Mouse (Mus musculus): Measurements from ENCODE around the gene Grb2. TPM values are rescaled to one million over a fixed set of nuclear protein-coding genes. Genes with fewer than 3 reads are reported as not detected.

Gene Grb2
- polyA plus RNA-seq, 1 experiment from 2014 or later, result 176 TPM

DNA sequence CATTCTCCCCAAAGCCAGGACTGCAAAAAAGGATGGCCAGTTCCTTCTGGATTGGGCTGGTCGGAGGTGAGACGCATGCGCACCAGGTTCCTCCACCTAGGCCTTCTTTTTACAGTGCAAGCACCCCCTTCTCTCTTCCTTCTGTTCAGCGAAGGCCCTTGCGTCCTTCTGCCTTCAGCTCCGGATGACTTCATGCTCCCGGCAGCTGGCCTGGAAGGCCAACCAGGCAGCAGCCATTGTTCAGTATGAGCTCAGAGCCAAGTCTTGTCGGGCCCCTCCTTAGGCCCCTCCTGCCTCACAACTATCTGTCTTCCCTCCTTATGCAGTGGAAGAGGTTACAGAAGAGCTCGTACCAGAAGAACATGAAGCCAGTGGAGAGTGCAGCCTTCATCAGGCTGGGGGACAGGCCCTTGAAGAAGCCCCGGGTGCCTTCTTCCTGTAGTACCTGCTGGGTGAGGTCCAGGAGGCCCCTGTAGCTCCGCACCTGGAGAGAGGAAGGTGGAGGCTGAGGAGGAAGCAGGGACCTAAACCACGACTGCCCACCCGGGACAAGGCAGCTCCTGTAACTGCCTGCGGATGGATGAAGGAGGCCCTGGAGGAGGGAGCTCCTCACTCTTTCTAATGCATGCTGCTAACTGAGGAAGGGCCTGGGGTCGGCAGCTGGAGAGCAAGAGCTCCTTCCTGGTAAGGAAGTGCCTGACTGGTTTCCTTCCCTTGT, 93.1 kb downstream of the Grb2 start:
- Histone ChIP-seq H3K36me3 (peaks cover 38% of the 10 kb centered on the region), H3K4me1 (replicated peaks) (peaks cover 19% of the 10 kb centered on the region), H3K4me2 (replicated peaks) (no peak overlapping the region), H3K4me3 (replicated peaks) (no peak overlapping the region), H3K27ac (no peak overlapping the region), H3K9me3 (no peaks in the 10 kb centered on the region), H3K27me3 (peaks cover 21% of the 10 kb centered on the region), H3K9ac (replicated peaks) (0 out of 2 replicates have a peak overlapping the region, but pooled peaks have one; percentile 11)
- WGBS, result 87% methylated on average over 15 of the region's 15 CpGs
- ATAC-seq, result no peak

DNA sequence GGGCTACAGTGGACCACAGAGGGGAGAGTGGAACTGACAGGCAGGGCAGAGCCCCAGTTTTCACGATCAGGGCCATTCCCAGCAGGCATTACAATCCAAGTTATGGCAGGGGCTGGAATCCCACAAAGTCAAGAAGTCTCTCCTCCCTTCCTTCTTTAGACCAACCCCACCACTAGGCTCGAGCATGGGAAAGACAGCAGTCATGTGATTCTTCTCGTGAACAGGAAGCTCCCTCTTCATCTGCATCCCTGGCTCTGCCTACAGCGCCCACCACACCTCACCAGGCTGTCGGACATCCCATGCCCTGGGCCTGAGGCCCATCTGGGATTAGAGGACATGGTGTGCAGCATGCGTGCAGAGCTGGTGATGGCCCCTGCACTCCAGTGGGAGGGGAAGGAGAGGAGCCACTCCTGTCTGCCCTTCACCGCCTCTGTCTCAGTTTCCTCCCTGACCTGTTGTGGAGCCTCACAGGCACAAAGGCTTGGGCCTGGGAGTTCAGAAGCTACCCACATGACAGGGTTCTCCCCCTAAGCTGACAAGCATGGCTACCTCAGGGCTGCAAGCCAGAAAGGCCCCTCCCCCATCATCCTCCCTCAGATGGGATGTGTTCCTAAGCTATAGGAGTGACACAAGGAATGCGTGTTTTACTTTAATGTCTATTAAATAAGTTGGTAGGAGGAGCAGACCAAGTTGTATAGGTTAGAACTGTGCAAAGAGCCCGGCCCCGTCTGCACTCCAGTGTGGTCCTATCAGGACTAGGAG, 93.9 kb downstream of the Grb2 start:
- WGBS, result 82% methylated on average over 10 of the region's 10 CpGs
- Histone ChIP-seq H3K9ac (replicated peaks) (0 out of 2 replicates have a peak overlapping the region, but pooled peaks have one; percentile 20), H3K9me3 (no peaks in the 10 kb centered on the region), H3K4me3 (replicated peaks) (no peak overlapping the region), H3K4me1 (replicated peaks) (peaks cover 19% of the 10 kb centered on the region), H3K4me2 (replicated peaks) (no peak overlapping the region), H3K27me3 (peaks cover 21% of the 10 kb centered on the region), H3K27ac (no peak overlapping the region), H3K36me3 (peaks cover 31% of the 10 kb centered on the region)
- ATAC-seq, result no peak

DNA sequence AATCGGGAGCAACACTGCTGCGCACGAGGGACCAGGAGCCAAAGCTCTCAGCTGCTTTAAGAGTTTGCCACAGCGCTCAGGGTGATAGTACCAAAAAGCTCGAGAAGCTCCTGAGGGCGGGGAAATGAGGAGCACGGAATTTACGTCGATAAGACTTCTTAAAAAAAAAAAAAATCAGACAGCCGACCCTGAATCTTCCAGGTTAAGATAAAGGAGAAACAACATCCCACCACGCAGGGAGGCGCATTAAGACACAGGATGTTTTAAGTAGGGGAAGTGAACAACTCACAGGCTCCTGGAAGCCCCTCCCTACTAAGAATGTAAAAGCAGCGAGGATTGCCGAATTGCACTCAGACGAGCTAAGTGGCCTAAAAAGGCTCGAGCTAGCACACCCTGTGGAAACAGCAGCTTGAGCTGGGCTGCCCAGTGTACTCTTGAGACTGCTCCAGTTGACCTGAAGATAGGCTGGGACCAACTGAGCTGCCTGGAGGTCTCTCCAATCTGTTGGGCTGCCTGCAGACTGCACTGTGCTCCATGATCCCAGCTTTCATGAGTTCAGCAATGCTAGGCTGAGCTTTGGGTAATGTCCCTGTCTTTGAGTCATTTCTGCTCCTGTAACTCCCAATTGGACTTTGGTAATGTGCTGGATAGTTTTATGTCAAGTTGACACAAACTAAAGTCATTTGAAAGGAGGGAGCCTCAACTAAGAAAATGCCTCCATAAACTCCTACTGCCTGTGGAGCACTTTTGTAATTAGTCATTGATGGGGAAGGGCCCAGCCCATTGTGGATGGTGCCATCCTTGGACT, 95.1 kb downstream of the Grb2 start:
- Histone ChIP-seq H3K27ac (peak overlapping the region; percentile 79; the same call in 1 of the 2 replicates), H3K4me2 (replicated peaks) (peak overlapping the region; percentile 86), H3K4me3 (replicated peaks) (peak overlapping the region; percentile 58), H3K4me1 (replicated peaks) (peaks cover 19% of the 10 kb centered on the region), H3K36me3 (peaks cover 43% of the 10 kb centered on the region), H3K9me3 (no peaks in the 10 kb centered on the region), H3K9ac (replicated peaks) (peak overlapping the region; percentile 78), H3K27me3 (peaks cover 21% of the 10 kb centered on the region)
- ATAC-seq, result no peak
- under 1% methylated on average over 16 of the region's 16 CpGs for WGBS

DNA sequence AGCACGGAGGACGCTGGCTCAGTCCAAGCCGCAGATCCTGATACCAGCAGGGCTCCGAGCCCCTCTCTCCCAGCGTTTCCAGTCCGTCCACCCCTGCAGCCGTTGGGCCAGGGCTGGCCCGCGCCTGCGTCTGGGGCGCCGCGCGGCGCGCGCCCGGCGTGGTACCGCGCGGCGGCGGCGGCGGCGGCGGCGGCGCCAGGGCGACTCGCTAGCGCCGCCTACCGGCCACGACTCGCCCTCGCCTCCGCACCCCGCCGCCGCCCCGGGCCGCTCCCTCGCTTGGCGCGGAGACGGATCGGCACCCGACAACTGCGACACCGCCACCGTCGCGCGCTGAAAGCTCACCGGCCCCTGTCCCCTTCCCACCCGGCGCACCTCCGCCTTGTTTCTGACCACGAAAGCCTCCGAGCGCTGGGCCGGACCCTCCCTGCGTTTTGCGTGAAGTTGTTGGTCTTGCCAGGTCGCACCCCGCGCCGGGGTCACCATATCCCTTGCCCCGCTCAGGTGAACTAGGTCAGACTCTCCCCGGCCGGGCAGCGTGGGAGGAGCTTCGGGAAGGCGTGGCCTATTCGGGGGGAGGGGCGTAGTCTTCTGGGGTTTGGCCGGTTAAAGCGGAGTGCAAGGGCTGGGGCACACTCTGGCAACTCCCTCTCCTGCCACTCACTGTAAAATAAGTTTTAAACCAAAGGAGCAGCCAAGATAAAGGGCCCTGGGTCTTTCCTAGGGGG, 95.8 kb downstream of the Grb2 start, which contains the start of gene Mif4gd:
Gene Mif4gd, minus strand, starts transcription at position 560 of the 728 bp plus-strand sequence.
- Histone ChIP-seq H3K27me3 (peaks cover 21% of the 10 kb centered on the region), H3K4me2 (replicated peaks) (peak within 1 kb of the TSS; percentile 86), H3K9ac (replicated peaks) (peak within 1 kb of the TSS; percentile 78), H3K4me1 (replicated peaks) (peaks cover 19% of the 10 kb centered on the region), H3K36me3 (peaks cover 46% of the 10 kb centered on the region), H3K4me3 (replicated peaks) (peak within 1 kb of the TSS; percentile 58), H3K27ac (peak within 1 kb of the TSS; percentile 79), H3K9me3 (no peaks in the 10 kb centered on the region)
- peak; percentile 88 for ATAC-seq
- under 1% methylated on average over 70 of the region's 80 CpGs for WGBS

GRCm38 (mm10) chr11:115612059-115612409, 96.4 kb downstream of the Grb2 start:
- ATAC-seq, result no peak
- peak overlapping the region; percentile 58 for H3K4me3 ChIP-seq (replicated peaks)
- peaks cover 46% of the 10 kb centered on the region for H3K36me3 ChIP-seq
- H3K27me3 ChIP-seq, result peaks cover 21% of the 10 kb centered on the region
- WGBS, result 3% methylated on average over 13 of the region's 13 CpGs
- H3K9me3 ChIP-seq, result no peaks in the 10 kb centered on the region
- peak overlapping the region; percentile 78 for H3K9ac ChIP-seq (replicated peaks)
- H3K4me1 ChIP-seq (replicated peaks), result peaks cover 19% of the 10 kb centered on the region
- peak overlapping the region; percentile 52 for H3K27ac ChIP-seq
- peak overlapping the region; percentile 86 for H3K4me2 ChIP-seq (replicated peaks)

- peaks cover 19% of the 10 kb centered on the region for H3K4me1 ChIP-seq (replicated peaks)
- no peak overlapping the region for H3K9ac ChIP-seq (replicated peaks)
- no peak overlapping the region for H3K4me2 ChIP-seq (replicated peaks)
- no peak for ATAC-seq
- H3K27me3 ChIP-seq, result peaks cover 21% of the 10 kb centered on the region
- no peak overlapping the region for H3K4me3 ChIP-seq (replicated peaks)
- H3K36me3 ChIP-seq, result peaks cover 53% of the 10 kb centered on the region
- 71% methylated on average over 6 of the region's 6 CpGs for WGBS
- H3K27ac ChIP-seq, result no peak overlapping the region
- H3K9me3 ChIP-seq, result no peaks in the 10 kb centered on the region
Measured at GRCm38 (mm10) chr11:115611173-115611572, 97.2 kb downstream of the Grb2 start.

DNA sequence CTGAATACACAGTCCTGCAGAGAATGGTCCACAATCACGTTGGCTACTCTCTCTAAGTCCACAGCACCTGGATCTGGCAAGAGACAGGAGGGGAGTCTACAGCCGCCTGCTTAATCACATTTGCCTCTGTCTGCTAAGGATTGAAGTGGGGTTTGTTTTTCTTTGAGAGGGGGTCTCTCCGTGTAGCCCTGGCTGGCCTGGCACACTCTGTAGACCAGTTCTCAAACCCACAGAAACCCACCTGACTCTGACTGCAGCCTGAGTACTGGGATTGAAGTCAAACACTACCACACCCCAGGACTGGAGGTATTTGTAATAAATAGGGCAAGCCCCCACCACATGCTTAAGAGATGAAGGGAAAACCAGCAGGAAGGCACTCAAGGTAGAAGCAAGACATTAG, 98.8 kb downstream of the Grb2 start:
- Histone ChIP-seq H3K9ac (replicated peaks) (no peak overlapping the region), H3K4me2 (replicated peaks) (no peak overlapping the region), H3K4me3 (replicated peaks) (no peak overlapping the region), H3K9me3 (no peaks in the 10 kb centered on the region), H3K27ac (no peak overlapping the region), H3K36me3 (peaks cover 45% of the 10 kb centered on the region), H3K27me3 (peaks cover 17% of the 10 kb centered on the region), H3K4me1 (replicated peaks) (peaks cover 30% of the 10 kb centered on the region)
- WGBS, result 78% methylated on average over 3 of the region's 3 CpGs
- no peak for ATAC-seq

DNA sequence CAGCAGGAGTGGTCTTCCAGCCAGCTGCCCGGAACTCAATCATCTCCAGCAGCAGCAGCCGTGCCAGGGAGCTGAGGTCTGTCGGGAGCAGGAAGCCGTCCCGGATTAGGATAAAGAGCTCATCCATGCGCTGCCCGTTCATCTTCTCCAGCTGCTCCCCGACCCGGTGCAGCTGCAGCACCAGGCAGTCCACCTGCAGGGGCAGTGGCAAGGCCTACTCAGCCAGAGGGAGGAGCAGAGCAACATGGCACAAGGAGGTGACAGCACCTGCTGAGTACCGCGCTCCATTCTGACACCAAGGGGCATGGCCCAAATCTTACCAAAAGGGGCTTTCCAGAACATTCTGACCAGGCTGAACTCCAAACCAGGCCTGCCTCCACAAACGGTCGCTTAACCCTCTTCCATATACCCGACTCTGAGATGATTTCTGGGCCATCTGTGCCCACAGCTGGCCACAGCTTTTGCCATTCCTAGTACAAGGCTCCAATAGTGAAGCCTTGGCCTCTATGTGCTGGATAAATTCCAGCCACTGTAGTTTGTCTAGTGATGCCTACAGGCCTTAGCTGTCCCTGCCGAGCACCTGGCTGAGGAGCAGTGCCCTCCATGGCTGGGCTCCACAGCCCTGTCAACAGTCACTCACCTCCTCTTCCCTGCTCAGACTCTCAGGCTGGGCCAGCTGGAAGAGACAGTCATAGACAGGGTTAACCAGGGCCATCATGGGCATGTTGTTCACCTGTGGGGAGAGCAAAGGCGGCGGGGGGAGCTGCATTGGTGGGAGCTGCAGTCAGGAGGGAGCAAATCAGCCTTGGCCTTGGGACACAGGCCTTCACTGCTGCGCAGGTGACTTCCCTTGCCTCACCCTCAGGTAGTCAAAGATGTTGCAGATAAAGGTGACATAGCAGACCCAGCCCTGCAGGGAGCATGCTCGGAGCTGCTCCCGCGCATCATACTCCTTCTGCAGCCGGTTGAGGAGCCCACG, 99.7 kb downstream of the Grb2 start:
- H3K9me3 ChIP-seq, result no peaks in the 10 kb centered on the region
- peaks cover 41% of the 10 kb centered on the region for H3K36me3 ChIP-seq
- peaks cover 9% of the 10 kb centered on the region for H3K27me3 ChIP-seq
- WGBS, result 81% methylated on average over 23 of the region's 23 CpGs
- peaks cover 31% of the 10 kb centered on the region for H3K4me1 ChIP-seq (replicated peaks)
- H3K27ac ChIP-seq, result no peak overlapping the region
- no peak overlapping the region for H3K4me2 ChIP-seq (replicated peaks)
- H3K4me3 ChIP-seq (replicated peaks), result no peak overlapping the region
- ATAC-seq, result no peak
- H3K9ac ChIP-seq (replicated peaks), result no peak overlapping the region

DNA sequence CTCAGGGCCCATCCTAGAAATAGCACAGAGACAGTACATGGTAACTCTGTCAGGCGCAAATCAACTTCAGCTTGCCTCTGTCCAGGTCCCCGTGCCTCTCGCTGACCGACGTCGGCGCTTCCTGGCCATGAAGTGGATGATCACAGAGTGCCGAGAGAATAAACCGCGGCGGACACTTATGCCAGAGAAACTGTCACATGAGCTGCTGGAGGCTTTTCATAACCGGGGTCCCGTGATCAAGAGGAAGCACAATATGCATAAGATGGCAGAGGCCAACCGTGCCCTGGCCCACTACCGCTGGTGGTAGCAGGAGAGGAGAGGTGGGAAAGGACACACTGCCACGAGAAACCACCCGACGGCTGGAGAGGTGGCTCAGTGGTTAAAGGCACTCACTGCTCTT, 101.7 kb downstream of the Grb2 start:
- H3K9ac ChIP-seq (replicated peaks), result no peak overlapping the region
- no peak overlapping the region for H3K4me2 ChIP-seq (replicated peaks)
- no peak overlapping the region for H3K27ac ChIP-seq
- H3K27me3 ChIP-seq, result 0 out of 2 replicates have a peak, but pooled peaks cover 4% of the 10 kb centered on the region
- H3K9me3 ChIP-seq, result no peaks in the 10 kb centered on the region
- H3K4me3 ChIP-seq (replicated peaks), result no peak overlapping the region
- no peak for ATAC-seq
- peaks cover 29% of the 10 kb centered on the region for H3K4me1 ChIP-seq (replicated peaks)
- WGBS, result 94% methylated on average over 18 of the region's 18 CpGs
- H3K36me3 ChIP-seq, result peaks cover 41% of the 10 kb centered on the region

- Histone ChIP-seq H3K27ac (peak overlapping the region; percentile 90), H3K9ac (replicated peaks) (peak overlapping the region; percentile 97), H3K27me3 (no peaks in the 10 kb centered on the region), H3K4me3 (replicated peaks) (peak overlapping the region; percentile 96), H3K4me2 (replicated peaks) (peak overlapping the region; percentile 85), H3K4me1 (replicated peaks) (peaks cover 31% of the 10 kb centered on the region), H3K9me3 (no peaks in the 10 kb centered on the region), H3K36me3 (peaks cover 44% of the 10 kb centered on the region)
- peak; percentile 62 for ATAC-seq
- WGBS, result under 1% methylated on average over 26 of the region's 26 CpGs
Measured at GRCm38 (mm10) chr11:115604304-115604696, 104.1 kb downstream of the Grb2 start.

Data from midbrain, embryonic 13.5 days (tissue).